Mouse (Mus musculus) left cerebral cortex, adult 11 months (tissue): ENCODE data around the gene Efcab3.

Experiments
- DNase-seq: peaks from one replicate; pipeline ENCODE4 v3.0.0; 2022; ENCODE audit warnings: low spot score

Efcab3 gene

GRCm38 (mm10) chr11:105146593-105146992, 83.2 kb downstream of the Efcab3 start, which contains the start of gene Gm10842:
Gene Gm10842, plus strand, starts transcription at chr11:105146893.
- no peak for DNase-seq

DNA sequence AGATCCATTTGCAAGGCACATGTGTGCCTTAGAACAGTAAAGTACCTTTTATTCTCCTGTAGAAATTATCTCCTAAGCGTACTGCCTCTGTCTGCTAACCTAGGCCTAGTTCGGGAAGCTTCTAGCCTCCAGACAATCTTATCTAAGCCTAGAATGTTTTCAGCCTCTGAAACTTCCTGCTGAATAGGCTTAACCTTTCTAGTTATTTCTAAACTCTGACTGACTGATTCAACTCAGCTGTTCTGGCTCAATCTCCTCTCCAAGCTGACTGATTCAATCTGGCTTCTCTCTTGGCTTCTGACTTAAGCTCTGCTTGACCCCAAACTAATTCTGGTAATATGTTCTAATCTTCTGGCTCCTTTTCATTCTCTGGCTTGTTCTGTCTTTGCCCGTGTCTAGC, 86.0 kb downstream of the Efcab3 start:
- no peak for DNase-seq

DNA sequence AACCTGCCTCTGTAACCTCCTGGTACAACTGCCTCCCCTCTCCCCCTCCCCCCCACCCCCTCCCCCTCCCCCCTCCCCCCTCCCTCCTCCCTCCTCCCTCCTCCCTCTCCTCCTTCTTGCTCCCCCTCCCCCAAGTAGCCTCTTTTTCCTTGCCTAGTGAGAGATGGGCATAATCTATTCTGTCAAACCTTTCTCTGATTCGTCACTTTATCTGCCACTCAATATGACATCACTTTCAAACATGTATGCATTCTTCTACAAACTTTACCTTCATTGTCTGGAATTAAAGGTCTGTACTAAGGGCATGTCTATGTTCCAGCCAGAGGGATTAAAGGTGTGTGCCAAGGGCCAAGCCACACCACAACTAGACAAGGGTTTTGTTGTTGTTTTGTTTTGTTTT, 86.4 kb downstream of the Efcab3 start:
- DNase-seq: no peak

- no peak for DNase-seq
These were observed 87.3 kb downstream of the Efcab3 start for GRCm38 (mm10) chr11:105150691-105151090.

DNA sequence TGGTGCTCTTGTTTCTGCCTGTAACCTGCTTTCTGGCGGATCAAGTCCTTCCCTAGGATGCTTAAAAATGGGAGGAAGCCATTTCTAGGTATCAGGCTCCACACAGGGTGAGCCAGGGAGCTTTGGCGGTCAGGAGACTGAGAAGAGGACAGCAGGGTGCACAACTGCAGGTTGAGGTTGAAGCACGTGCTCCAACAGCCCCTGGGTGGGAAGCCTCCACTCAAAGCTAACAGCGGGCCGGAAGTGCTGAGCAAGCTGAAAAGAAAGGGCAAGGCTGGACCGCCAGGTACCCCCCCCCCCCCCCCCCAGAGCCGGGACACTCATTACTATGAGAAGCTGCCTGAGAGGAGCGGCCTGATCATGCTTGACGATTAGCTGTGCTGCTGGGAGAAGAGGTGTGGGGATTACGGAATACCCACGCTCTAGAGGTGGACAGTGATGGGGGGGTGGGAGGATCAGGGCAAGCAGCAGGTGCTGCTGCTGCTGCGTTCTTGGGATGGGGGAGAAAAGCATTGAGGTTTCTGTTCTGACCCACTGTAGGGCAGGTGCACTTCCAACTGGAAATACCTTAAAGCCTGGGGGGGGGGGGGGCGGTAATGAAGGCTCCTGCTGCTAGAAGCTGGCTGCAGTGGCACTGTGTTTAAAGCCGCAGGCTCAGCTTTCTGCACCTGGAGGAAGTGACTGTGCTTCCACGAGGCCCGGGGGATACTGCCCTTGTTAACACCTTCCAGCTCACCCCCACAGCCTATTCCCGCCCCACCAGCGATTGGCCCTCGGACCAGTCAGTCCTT, 88.0 kb downstream of the Efcab3 start:
- DNase-seq: no peak

GRCm38 (mm10) chr11:105152017-105152300, 88.6 kb downstream of the Efcab3 start:
- no peak for DNase-seq

- no peak for DNase-seq
These were observed 89.0 kb downstream of the Efcab3 start for GRCm38 (mm10) chr11:105152357-105152899.

GRCm38 (mm10) chr11:105153068-105153833, 89.9 kb downstream of the Efcab3 start:
- no peak for DNase-seq

- DNase-seq: no peak
These were observed 92.5 kb downstream of the Efcab3 start for GRCm38 (mm10) chr11:105155915-105156314.

DNA sequence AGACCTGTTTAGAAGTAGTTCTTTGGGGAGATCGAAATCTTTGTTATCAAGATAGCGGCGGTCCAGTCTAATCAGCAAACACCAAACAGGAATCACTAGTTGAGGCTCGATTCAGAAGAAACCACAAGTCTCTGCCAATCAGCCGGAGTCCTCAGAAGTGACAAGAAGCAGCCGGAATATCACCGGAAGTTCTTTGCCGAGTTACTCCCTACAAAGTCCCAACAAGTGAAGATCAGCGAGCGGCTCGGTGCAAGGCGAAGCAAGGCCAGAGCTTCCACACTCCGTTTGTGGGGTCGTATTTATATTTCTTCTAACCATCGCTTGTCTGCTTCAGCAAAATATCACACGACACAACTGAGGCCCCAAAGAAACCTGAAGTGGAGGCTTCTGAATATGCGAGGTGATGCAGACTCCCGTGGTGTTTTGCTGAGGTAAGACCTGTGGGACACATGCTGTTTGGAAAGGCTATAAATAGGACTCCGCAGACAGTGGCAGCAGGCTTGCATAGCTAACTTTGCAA, 93.4 kb downstream of the Efcab3 start:
- no peak for DNase-seq

GRCm38 (mm10) chr11:105158047-105158446, 94.7 kb downstream of the Efcab3 start:
- DNase-seq: no peak

DNA sequence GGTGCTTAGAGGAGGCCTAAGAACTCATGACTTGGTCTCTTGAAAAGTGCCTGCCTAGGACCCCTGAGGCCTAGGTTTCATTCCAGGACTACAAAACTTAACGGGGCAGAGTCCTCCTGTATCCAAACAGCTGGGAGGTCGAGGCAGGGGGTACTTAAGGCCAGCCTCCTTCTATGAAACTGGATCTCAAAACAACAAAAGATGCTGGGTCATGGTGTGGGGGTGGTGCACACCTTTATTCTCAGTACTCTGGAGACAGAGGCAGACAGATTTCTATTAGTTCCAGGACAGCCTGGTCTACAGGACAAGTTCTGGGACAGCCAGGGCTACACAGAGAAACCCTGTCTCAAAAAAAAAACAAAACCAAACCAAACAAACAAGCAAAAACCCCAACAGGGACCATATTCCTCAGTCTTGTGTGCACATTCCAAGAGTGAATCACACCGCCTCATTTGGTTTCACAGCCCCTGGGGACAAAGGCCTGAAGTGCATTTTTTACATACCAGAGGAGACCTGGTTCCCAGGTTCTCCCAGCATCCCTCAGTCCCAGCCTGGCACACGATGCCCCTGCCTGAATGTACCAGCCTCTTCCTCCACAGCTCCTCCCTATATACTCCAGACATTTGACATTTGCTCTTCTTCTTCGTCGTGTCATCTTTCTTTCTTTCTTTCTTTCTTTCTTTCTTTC, 96.4 kb downstream of the Efcab3 start:
- no peak for DNase-seq

DNA sequence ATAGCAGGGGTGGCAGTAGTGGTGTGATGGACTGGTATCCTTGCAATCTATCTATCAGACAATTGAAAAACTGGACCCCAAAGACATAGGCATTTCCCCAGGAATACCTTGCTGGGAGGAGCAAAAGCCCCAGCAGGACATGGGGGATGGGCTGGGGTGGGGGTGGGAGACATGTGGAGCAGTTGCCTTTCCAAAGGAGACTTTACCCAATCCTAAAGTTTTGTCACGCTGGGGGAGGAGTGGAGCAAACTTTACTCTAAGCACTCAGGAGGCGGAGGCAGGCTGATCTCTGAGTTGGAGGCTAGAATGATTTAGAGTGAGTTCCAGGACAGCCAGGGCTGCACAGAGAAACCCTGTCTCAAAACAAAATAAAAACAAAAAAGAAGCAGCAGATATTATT, 98.0 kb downstream of the Efcab3 start:
- no peak for DNase-seq

DNA sequence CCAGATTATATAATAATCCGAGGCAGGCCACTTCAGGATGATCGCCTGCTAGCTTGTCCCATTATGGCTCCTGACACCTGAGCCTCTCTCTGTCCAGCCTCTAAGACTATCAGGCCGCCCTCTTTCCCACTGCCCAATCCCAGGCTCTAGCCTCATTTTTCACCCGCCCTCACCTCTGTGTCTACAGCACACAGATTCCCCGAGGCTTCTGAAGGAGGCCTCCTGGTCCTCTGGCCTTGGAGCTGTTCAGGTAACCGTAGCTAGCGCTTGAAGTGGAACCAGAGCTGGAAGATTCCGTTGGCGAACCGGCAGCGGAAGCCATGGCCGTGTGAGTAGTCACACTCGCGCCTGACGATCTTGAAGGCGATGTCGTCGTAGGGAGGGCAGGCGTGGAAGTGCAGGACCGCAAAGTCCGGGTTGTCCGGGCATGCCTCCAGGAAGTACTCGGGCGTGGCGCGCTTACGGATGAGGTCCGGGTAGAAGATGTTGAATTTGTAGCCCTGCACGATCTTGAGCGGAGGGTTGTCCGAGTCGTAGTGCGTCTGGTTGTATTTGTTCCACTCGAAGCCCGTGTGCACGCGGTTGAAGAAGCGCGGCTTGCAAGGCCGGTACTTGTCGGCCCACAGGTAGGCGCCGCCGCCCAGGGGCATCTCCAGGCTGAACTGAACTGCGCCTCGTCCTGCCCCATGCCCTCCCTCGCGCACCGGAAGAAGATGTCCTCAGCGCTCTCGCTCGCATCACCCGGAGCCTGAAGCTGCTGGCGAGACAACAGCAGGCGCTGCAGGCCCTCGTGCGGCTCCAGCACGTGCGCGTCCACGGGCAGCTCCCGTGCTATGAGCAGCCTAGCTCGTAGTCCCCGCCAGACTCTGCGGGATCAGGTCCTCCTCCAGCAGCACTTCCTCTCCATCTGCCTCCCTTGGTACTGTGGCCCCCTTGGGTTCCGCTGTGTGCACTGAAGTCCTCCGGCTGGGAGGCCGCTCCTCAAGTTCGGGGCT, 101.4 kb downstream of the Efcab3 start:
- no peak for DNase-seq

- no peak for DNase-seq
These were observed 103.4 kb downstream of the Efcab3 start for GRCm38 (mm10) chr11:105166780-105167179.
